Mouse (Mus musculus): ENCODE data around the gene Rpa2.
"Not testable (repeated sequence)": the region's sequence is repeated elsewhere in the genome, so short reads cannot be mapped to it uniquely, and the experiment has no call there.

Rpa2 gene

GRCm38 (mm10) chr4:132763125-132763524 lies 5.0 kb upstream of the Rpa2 start:
- DNase-seq (ENCODE audit: low spot score): not testable (repeated sequence)

GRCm38 (mm10) chr4:132771776-132772175 lies 3.6 kb downstream of the Rpa2 start:
- no peak for DNase-seq (ENCODE audit: low spot score)

- no peak for DNase-seq (ENCODE audit: low spot score)
Measured at GRCm38 (mm10) chr4:132774905-132775304, 6.8 kb downstream of the Rpa2 start.

DNA sequence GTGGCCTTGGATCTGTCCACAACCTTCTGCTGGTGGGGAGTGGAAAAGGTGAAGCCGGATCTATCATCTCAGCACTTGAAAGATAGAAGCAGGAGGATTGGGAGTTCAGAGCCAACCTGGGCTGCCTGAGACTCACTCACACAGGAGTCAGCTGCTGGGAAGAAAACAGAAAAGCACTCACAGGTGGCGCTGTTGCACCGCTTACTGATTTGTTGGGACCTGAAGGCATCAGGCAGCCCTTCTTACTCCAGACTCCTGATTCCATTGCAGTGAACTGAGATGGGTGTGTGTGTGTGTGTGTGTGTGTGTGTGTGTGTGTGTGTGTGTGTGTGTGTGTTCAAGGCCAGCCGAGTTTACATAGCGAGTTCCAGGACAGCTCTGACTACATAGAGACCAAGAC lies 8.6 kb downstream of the Rpa2 start:
- peak; percentile 30 for DNase-seq (ENCODE audit: low spot score)

- no peak for DNase-seq (ENCODE audit: low spot score)
Measured at GRCm38 (mm10) chr4:132778562-132779201, 10.6 kb downstream of the Rpa2 start.

DNA sequence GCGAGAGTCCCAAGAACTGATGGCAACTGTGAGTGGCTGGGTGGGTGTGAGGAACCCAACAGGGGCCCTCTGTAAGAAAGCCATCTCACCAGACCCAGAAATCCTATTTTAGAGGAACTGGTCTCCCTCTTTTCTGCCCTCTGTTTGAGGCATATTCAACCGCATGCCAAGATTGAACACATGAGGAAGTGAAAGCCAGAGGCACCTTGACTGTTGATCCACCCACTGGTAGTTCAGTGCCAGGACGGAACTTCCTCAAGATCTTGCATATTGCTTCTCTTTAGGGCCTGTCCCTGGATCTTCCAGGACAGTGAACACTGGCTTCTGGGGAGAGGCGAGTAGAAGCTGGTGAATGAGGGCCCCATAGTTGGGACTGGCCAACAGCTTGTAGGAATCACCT lies 12.2 kb downstream of the Rpa2 start:
- DNase-seq (ENCODE audit: low spot score): no peak

DNA sequence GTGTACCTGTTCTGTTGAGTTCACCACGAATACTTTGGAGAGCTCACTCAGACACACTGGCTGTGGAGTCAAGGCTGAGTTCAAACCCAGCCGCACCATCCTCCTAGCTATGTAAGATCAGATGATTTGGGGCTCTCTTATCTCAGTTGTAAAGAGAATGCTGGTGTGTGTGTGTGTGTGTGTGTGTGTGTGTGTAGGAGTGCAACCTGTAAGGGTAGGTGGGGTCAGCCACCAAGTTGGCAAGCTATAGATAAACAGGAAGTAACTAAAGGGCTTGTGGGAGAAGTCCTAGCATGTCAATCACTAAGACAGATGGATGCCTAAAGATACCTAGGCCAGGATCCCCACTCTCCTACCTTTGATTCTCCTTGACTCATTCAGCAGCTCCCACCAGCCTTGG lies 15.6 kb downstream of the Rpa2 start:
- DNase-seq (ENCODE audit: low spot score): no peak

DNA sequence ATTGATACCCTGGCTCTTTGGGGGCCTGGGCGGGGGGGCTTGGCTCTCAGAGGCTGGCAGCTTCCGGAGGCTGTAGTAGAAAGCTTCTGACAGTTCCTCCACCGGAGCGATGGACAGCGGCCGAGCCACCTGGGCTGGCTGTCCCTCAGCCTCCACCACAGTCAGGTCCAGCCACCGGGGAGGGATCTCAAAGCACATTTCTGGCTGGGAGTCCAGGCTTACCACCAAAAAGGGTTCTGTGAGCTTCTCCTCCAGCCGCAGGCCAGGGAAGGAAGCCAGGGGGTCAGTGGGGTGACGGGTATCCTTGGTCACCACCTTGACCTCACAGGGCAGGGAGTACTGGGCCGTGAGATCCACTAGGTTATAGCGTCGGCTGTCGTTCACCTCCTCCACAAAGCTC lies 17.1 kb downstream of the Rpa2 start:
- no peak for DNase-seq (ENCODE audit: low spot score)

- no peak for DNase-seq (ENCODE audit: low spot score)
Measured at GRCm38 (mm10) chr4:132789731-132790130, 21.6 kb downstream of the Rpa2 start.

- not testable (repeated sequence) for DNase-seq (ENCODE audit: low spot score)
Measured at GRCm38 (mm10) chr4:132793322-132794004, 25.3 kb downstream of the Rpa2 start.

DNA sequence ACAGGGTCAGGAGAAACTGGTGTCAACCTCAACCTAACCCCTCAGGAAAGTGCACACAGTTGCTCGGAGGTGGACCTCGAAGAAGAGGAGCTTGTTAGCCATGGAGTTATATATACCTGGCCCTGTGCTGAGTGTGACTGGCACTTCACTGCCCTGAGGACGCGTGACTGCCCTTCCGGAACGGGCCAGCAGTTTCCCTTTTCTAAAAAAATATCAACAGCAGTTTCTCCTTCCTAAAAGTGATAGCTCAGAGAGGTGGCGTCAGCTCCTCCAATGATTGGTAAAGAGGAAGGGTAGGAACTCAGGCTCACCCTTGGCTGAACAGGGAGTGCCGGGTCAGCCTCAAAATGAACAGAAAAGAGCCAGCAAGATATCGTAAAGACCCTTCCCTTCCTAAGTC lies 25.9 kb downstream of the Rpa2 start:
- no peak for DNase-seq (ENCODE audit: low spot score)

GRCm38 (mm10) chr4:132794760-132795159 lies 26.6 kb downstream of the Rpa2 start:
- DNase-seq (ENCODE audit: low spot score): no peak

DNA sequence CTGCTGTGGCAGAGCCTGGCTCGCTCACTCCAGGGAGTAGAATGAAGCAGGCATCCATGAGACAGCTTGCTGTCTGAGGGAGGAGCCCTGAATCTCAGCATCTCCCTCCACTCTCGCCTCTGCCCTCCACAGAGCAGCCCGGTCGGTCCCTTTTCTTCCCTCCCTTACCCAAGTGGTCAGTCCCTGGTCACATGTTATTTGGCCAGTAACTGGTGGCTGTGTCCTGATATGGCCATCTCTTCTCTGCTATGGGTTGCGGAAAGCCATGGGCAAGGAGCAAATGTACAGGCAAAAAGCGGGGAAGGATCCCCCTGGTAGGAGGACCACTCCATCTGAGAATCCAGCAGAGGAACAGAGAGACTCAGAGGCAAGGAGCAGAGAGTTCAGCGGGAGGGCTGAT lies 27.0 kb downstream of the Rpa2 start:
- no peak for DNase-seq (ENCODE audit: low spot score)

- DNase-seq (ENCODE audit: low spot score): peak; percentile 14
Measured at GRCm38 (mm10) chr4:132796196-132796886, 28.2 kb downstream of the Rpa2 start, which contains the start of gene Themis2. Themis2 (minus strand) TSS chr4:132796387.

DNA sequence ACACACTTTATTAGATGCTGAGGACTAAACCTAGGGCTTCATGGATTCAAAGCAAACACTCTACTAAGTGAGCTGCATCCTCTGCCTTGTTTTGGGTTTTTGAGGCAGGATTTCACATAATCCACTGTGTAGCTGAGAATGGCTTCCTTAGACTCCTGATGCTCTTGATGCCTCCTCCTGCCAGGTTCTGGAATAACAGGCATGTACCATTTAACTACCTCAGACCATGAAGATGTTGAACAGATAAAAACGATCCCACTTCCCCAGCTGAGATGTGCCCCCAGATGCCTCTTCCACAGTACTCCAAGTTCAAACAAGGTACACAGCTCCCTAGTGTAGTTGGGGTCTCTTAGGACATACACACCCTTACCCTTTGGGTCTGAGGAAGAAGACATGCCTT lies 29.3 kb downstream of the Rpa2 start:
- no peak for DNase-seq (ENCODE audit: low spot score)

GRCm38 (mm10) chr4:132798028-132798427 lies 29.9 kb downstream of the Rpa2 start:
- no peak for DNase-seq (ENCODE audit: low spot score)

DNA sequence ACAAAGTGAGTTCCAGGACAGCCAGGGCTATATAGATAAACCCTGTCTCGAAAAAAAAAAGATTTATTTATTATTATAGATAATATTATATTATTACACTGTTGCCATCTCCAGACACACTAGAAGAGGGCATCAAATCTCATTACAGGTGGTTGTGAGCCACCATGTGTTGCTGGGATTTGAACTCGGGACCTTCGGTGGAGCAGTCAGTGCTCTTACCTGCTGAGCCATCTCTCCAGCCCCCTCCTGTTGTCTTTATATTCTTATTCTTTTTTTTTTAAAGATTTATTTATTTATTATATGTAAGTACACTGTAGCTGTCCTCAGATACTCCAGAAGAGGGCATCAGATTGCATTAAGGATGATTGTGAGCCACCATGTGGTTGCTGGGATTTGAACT lies 30.5 kb downstream of the Rpa2 start:
- not testable (repeated sequence) for DNase-seq (ENCODE audit: low spot score)

DNA sequence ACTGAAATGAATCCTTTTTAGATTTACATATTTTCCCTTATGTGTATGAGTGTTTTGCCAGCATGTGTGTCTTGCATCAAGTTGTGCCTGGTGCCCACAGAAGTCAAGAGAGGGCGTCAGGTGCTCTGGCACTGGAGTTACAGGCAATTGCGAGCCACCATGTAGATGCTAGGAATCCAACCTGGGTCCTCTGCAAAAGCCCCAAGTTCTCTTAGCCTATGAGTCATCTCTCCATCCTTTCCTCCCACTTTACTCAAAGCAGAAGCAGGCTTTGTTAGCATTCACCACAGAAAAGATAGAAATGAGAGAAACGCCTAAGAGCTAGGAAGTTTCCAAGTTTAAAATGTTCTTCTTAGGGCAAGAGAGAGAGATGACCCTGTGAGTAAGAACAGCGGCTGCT lies 31.7 kb downstream of the Rpa2 start:
- DNase-seq (ENCODE audit: low spot score): no peak

GRCm38 (mm10) chr4:132801176-132802077 lies 33.3 kb downstream of the Rpa2 start:
- no peak for DNase-seq (ENCODE audit: low spot score)

DNA sequence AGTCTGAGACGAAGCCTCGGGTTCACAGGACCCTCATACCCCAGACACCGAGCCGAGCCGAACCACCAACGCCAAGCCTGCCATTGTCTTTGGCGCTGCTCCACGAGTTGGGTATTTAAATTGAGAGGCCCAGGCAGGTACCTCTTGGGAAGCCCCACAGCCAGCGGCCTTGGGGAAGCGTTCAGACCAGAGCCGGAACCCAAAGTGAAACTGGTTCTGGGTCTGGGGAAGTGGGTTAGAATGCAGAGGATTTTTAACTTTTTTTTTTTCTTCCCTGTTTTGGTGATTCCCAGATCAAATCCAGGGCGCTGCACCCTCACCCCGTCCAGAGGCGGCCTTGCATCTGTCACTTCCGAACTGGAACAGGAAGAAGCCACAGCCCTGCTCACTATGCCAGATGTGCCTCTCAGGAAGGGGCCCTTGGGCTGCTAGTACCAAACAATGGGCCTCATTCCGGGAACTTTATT lies 34.1 kb downstream of the Rpa2 start:
- DNase-seq (ENCODE audit: low spot score): no peak

DNA sequence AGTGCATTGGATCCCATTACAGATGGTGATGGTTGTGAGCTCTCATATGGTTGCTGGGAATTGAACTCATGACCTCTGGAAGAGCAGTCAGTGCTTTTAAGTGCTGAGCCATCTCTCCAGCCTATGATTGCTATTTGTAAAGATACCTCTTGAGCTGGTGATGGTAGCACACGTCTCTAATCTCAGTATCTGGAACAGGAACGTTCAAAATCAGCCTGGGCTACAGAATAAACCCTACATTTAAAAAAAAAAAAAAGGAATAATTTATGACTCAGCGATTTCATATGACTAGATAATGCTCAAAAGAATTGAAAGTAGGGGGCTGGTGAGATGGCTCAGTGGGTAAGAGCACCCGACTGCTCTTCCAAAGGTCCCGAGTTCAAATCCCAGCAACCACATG lies 35.1 kb downstream of the Rpa2 start:
- no peak for DNase-seq (ENCODE audit: low spot score)

DNA sequence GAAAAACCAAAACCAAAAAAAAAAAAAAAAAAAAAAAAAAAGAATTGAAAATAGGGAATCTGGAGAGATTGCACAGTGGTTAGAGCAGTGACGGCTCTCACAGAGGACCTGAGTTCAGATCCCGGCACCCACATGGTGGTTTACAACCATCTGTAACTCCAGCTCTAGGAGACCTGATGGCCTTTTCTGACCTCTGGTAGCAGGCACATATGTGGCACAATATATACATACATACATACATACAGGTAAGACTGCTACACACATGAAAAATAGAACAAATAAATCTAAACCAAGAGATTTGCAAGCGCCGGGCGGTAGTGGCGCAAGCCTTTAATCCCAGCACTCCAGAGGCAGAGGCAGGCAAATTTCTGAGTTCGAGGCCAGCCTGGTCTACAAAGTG lies 35.7 kb downstream of the Rpa2 start:
- DNase-seq (ENCODE audit: low spot score): no peak
